Mouse (Mus musculus): ENCODE measurements at regions not wholly inside any gene's neighbourhood (a gene's known extent, or its start where the extent isn't known, plus 50 kb on each side); places are given as distances from the start of the nearest gene placed in this dataset.

DNA sequence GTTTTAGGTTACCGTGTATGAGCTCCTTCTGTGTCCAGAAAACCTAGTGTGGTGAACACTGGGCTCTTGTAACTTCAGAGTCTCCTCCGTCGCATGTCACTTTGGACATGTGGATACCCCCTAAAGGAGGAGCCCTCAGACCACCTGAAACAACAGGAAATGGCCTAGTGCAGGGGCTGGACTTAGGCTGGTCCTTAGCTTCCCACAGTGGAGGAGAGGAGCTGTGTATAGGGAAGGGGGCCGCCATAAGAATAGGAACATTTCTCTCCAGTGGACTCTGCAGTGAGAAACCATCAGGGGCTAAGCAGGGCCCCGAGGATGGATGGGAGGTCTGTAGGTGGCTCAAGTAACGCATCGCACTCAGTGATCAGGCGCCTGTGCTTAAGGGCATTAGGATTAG lies 165.0 kb upstream of the Sel1l start:
- 75% methylated on average over 8 of the region's 8 CpGs for WGBS

DNA sequence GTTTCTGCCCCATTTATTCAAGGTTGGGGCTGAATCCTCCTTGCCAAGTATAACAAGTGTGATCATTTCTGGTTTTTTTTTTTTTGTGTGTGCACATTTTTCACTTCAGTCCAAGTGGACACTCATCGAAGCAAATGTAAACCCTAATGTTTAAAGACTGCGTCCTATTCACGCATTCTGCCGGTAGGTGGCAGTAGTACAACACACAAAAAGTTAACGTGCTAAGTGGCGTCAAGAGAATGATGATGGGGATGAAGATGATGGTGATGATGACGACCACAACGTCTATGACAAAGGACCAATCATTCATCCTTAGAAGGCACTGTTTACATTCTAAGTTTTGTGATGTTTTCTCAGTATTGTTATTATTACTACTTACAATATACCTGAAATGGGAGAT lies 164.3 kb upstream of the Sel1l start:
- no peaks in the 10 kb centered on the region for H3K4me1 ChIP-seq (ENCODE audit: control insufficient read depth, insufficient read depth, low read length)
- peak; percentile 14 for DNase-seq
- H3K4me3 ChIP-seq (replicated peaks; ENCODE audit: extremely low read depth, low read depth, low read length) = no peak overlapping the region
- WGBS = 9% methylated on average over 8 of the region's 8 CpGs
- TF ChIP-seq POLR2A (IDR thresholded peaks at IDR 0.05; ENCODE audit: borderline replicate concordance, extremely low read depth, low read depth, low read length) (no peak), CTCF (IDR thresholded peaks at IDR 0.05; ENCODE audit: insufficient read depth, low read length) (0 out of 2 replicates have a peak, but pooled peaks have one; percentile 6)

More for the DNA sequence above, 165.0 kb upstream of the Sel1l start:
- DNase-seq = no peak
- no peak for TF ChIP-seq POLR2A (IDR thresholded peaks at IDR 0.05; ENCODE audit: borderline replicate concordance, extremely low read depth, low read depth, low read length)
- no peak for TF ChIP-seq CTCF (IDR thresholded peaks at IDR 0.05; ENCODE audit: insufficient read depth, low read length)
- Histone ChIP-seq H3K4me3 (replicated peaks; ENCODE audit: extremely low read depth, low read depth, low read length) (no peak overlapping the region), H3K4me1 (ENCODE audit: control insufficient read depth, insufficient read depth, low read length) (no peaks in the 10 kb centered on the region)

GRCm38 (mm10) chr12:92004391-92005094 lies 155.6 kb upstream of the Sel1l start:
- no peak for DNase-seq
- H3K4me1 ChIP-seq (ENCODE audit: control insufficient read depth, insufficient read depth, low read length) = no peaks in the 10 kb centered on the region
- WGBS = 70% methylated on average over 12 of the region's 12 CpGs
- TF ChIP-seq CTCF (IDR thresholded peaks at IDR 0.05; ENCODE audit: insufficient read depth, low read length) = no peak
- TF ChIP-seq POLR2A (IDR thresholded peaks at IDR 0.05; ENCODE audit: borderline replicate concordance, extremely low read depth, low read depth, low read length) = no peak
- no peak overlapping the region for H3K4me3 ChIP-seq (replicated peaks; ENCODE audit: extremely low read depth, low read depth, low read length)

DNA sequence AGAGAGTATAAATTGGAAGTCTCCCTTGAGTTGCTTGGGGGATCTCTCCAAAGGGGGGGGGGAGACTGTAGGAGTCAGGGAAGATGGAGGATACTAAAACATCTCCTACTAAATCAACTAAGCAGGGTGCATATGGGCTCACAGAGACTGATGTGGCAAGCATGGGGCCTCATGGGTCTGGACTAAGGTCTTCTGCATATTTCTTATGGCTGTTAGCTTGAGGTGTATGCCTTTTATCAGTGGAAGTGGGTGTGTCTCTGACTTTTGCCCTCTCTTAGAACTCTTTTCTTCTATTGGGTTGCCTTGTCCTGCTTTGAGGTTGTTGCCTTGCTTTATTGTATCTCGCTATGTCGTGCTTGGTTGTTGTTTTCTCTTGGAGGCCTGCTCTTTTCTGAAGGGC lies 150.1 kb upstream of the Sel1l start:
- no peak overlapping the region for H3K4me3 ChIP-seq (replicated peaks; ENCODE audit: extremely low read depth, low read depth, low read length)
- WGBS = 92% methylated on average over 2 of the region's 2 CpGs
- DNase-seq = no peak
- H3K4me1 ChIP-seq (ENCODE audit: control insufficient read depth, insufficient read depth, low read length) = no peaks in the 10 kb centered on the region
- TF ChIP-seq CTCF (IDR thresholded peaks at IDR 0.05; ENCODE audit: insufficient read depth, low read length) (no peak), POLR2A (IDR thresholded peaks at IDR 0.05; ENCODE audit: borderline replicate concordance, extremely low read depth, low read depth, low read length) (no peak)

DNA sequence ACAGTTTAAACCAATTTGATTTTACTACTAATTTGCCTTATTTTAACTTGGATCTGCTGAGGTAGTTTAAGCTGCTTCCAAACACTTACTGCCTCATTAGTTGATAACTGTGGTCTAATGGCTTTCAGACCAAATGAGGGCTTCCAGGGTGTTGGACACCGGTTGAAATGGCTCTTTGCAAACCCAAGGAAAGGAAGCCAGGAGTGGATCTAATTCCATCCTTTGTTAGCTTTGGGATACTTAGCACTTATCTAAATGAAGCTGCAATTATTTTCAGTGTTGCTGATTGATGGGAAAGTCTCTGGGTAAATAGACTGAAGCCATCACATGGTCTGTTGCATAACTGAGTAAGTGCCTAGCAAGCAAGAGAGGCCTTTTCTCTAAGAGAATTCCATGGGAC lies 148.4 kb upstream of the Sel1l start:
- H3K4me1 ChIP-seq (ENCODE audit: control insufficient read depth, insufficient read depth, low read length) = no peaks in the 10 kb centered on the region
- no peak for DNase-seq
- WGBS = 56% methylated on average over 1 of the region's 1 CpGs
- TF ChIP-seq CTCF (IDR thresholded peaks at IDR 0.05; ENCODE audit: insufficient read depth, low read length) (no peak), POLR2A (IDR thresholded peaks at IDR 0.05; ENCODE audit: borderline replicate concordance, extremely low read depth, low read depth, low read length) (no peak)
- no peak overlapping the region for H3K4me3 ChIP-seq (replicated peaks; ENCODE audit: extremely low read depth, low read depth, low read length)

DNA sequence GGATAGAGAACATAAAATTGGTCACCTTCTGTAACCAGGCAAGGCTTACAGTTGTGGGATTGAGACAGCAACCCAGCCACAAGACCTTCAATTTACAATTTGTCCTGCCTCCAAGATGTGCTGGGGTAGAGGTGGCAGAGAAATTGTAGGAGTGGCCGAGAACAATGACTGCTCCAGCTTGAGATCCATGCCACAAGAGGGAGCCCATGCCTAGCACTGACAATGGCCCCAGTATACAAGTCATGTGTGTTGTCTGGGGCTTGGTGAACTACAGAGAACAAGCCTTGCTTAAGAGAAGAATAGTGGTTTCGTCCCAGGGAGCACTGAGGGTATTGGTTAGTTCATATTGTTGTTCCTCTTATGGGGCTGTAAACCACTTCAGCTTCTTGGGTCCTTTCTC lies 146.6 kb upstream of the Sel1l start:
- TF ChIP-seq CTCF (IDR thresholded peaks at IDR 0.05; ENCODE audit: insufficient read depth, low read length) (no peak), POLR2A (IDR thresholded peaks at IDR 0.05; ENCODE audit: borderline replicate concordance, extremely low read depth, low read depth, low read length) (no peak)
- no peak overlapping the region for H3K4me3 ChIP-seq (replicated peaks; ENCODE audit: extremely low read depth, low read depth, low read length)
- DNase-seq = no peak
- WGBS = 74% methylated on average over 2 of the region's 2 CpGs
- no peaks in the 10 kb centered on the region for H3K4me1 ChIP-seq (ENCODE audit: control insufficient read depth, insufficient read depth, low read length)

DNA sequence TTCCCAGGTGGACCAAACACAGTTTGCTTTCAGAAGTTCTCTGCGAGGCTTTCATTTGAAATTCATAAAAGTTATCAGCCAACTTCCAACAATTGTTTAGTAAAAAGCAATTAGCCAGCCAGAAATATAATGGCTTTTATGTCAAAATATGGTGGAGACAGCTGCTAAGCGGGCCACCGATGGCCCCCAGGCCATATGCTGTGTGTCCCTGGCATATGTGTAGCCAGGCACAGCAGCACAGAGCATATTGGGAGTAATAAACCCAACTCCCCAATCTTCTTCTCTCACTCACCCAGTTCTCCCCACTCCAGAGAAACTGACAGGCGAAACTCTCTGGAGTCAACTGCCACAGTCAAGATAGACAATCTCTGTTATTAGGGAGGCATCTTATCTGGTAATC lies 137.5 kb upstream of the Sel1l start:
- WGBS = 82% methylated on average over 4 of the region's 4 CpGs
- TF ChIP-seq CTCF (IDR thresholded peaks at IDR 0.05; ENCODE audit: insufficient read depth, low read length) (no peak), POLR2A (IDR thresholded peaks at IDR 0.05; ENCODE audit: borderline replicate concordance, extremely low read depth, low read depth, low read length) (no peak)
- no peak for DNase-seq
- Histone ChIP-seq H3K4me1 (ENCODE audit: control insufficient read depth, insufficient read depth, low read length) (no peaks in the 10 kb centered on the region), H3K4me3 (replicated peaks; ENCODE audit: extremely low read depth, low read depth, low read length) (no peak overlapping the region)

DNA sequence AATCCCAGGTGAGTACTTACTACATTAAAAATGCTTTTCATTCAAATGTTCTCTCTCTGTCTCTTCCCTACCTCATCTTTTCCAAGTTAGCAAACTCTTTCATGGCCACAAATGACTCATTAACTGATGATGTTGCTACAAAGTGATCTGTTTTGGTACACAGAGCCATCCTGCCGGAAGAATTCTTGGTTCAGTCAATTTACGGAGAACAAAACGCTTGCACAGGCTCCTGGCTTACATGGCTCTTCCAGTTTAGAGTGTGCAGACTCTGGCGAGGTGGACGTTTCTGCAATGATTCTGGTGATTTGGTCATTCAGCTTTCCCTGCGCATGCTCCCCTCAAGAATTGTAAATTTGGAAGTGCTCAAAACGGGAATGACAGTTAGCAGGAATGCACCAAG lies 131.4 kb upstream of the Sel1l start:
- Histone ChIP-seq H3K4me3 (replicated peaks; ENCODE audit: extremely low read depth, low read depth, low read length) (no peak overlapping the region), H3K4me1 (ENCODE audit: control insufficient read depth, insufficient read depth, low read length) (no peaks in the 10 kb centered on the region)
- WGBS = 72% methylated on average over 7 of the region's 7 CpGs
- TF ChIP-seq POLR2A (IDR thresholded peaks at IDR 0.05; ENCODE audit: borderline replicate concordance, extremely low read depth, low read depth, low read length) (no peak), CTCF (IDR thresholded peaks at IDR 0.05; ENCODE audit: insufficient read depth, low read length) (no peak)
- no peak for DNase-seq

DNA sequence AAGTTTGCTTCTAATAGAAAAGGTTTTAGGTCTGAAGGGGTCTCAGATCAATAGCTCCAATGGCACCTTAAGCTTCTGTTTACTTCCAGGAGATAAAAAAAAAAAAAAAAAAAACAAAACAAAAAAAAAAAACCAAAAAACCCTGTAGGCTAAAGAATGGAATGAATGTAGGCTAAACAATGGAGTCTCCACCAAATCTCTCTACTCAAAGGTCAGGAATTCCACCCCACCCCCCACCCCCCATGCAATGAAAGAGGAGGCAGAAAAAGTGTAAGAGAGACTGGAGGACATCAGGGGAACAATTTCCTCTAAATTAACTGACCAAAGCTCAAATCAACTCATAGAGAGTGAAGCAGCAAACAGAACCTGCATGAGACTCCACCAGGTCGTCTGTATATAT lies 122.1 kb upstream of the Sel1l start:
- TF ChIP-seq POLR2A (IDR thresholded peaks at IDR 0.05; ENCODE audit: borderline replicate concordance, extremely low read depth, low read depth, low read length) = no peak
- TF ChIP-seq CTCF (IDR thresholded peaks at IDR 0.05; ENCODE audit: insufficient read depth, low read length) = no peak
- no peak for DNase-seq

DNA sequence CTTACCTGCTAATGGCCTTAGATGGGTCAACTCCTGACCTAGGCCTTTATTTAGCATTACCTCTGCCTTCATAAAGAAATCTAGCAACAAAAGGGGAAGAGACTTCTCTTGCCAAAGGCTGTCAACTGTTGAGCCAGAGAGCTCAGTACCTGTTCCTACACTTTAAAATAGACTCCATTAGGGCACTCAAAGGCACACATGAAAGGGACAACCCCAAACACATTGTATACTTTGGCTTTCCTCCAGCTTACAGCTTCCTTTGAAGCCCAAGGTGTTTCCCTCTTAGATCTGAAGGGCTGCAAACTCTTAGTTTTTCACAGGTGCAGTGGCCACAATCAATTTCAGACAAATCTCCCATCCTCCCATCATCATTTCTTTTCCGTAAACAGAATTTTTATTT lies 117.0 kb upstream of the Sel1l start:
- no peak for DNase-seq
- Histone ChIP-seq H3K4me1 (ENCODE audit: control insufficient read depth, insufficient read depth, low read length) (peaks cover 4% of the 10 kb centered on the region), H3K4me3 (replicated peaks; ENCODE audit: extremely low read depth, low read depth, low read length) (no peak overlapping the region)
- no peak for TF ChIP-seq POLR2A (IDR thresholded peaks at IDR 0.05; ENCODE audit: borderline replicate concordance, extremely low read depth, low read depth, low read length)
- TF ChIP-seq CTCF (IDR thresholded peaks at IDR 0.05; ENCODE audit: insufficient read depth, low read length) = no peak
- WGBS = 36% methylated on average over 1 of the region's 1 CpGs

More for the DNA sequence above, 122.1 kb upstream of the Sel1l start:
- Histone ChIP-seq H3K4me3 (replicated peaks; ENCODE audit: extremely low read depth, low read depth, low read length) (no peak overlapping the region), H3K4me1 (ENCODE audit: control insufficient read depth, insufficient read depth, low read length) (peaks cover 2% of the 10 kb centered on the region)
- 56% methylated on average over 1 of the region's 1 CpGs for WGBS

All from lung, adult 2 months (tissue).